Mouse (Mus musculus): ENCODE data around the gene 9130230L23Rik. TPM values are rescaled to one million over a fixed set of nuclear protein-coding genes. Genes with fewer than 3 reads are reported as not detected.

9130230L23Rik gene
- total RNA-seq, 2 experiments from 2014 or later = not detected

DNA sequence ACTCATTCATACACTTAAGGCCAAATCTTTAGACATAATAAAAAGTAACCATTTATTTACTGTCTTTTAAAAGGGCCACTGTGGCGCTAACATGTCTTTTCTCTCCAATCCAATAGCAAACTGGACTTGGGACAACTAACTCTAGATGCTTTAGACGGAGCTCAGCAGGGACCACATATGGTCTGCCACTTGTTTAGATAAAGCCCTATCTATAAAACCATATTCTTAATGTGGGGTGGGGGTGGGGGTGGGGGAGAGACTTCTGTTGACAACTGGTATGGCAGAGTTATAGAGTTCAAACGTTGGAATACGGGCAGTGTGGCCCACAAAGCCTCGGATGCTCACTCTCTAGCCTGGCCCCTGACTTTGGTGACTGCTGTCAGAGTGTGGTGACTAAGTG, 27.6 kb upstream of the 9130230L23Rik start:
- H3K27ac ChIP-seq = no peak overlapping the region
- no peak overlapping the region for H3K4me3 ChIP-seq
- no peak for DNase-seq (ENCODE audit: low spot score in 2 of 2)
- TF ChIP-seq CTCF (conservative IDR thresholded peaks at IDR 0.05) = no peak

DNA sequence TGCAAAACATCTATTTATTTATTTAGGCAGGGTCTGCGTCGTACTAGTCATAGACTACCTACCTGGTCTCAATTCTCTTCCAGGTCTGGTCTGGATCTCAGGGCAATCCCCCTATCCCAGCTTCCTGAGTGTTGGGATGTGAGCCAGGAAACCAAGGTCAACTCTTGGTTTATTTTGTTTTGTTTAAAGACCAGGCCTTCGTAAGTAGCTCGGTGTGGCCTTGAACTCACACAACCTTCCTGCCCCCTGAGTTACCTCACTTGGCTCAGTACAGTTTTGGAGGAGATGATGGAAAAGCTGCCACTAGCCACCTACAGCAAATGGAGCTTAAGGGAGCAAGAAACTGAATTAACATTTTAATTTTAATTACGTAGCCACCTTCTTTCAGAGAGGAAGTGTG, 24.1 kb upstream of the 9130230L23Rik start:
- TF ChIP-seq CTCF (conservative IDR thresholded peaks at IDR 0.05) = no peak

GRCm38 (mm10) chr5:66027206-66027605, 23.1 kb upstream of the 9130230L23Rik start:
- DNase-seq (ENCODE audit: low spot score in 2 of 2) = no peak
- TF ChIP-seq CTCF (conservative IDR thresholded peaks at IDR 0.05) = no peak
- Histone ChIP-seq H3K27ac (no peak overlapping the region), H3K4me3 (no peak overlapping the region)

More for the DNA sequence above, 24.1 kb upstream of the 9130230L23Rik start:
- no peak overlapping the region for H3K4me3 ChIP-seq
- no peak for DNase-seq (ENCODE audit: low spot score in 2 of 2)
- H3K27ac ChIP-seq = no peak overlapping the region

DNA sequence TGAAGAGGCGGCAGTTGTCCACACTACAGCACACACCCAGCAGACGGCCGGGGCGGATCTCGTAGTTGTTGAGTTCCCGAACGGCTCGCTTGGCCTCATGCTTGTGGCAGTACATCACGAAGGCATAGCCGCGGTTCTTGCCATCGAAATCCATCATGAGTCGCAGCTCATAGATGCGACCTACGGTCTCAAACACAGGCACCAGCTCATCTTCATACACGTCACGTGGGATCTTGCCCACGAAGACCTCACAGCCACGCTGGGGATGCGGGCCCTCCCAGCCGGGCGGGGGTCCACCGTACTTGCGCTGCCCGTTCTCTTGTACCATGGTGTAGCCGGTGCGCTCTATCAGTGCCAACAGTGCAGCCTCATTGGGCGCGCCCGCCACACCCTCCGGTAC, 22.7 kb upstream of the 9130230L23Rik start:
- Histone ChIP-seq H3K27ac (no peak overlapping the region), H3K4me3 (no peak overlapping the region)
- TF ChIP-seq CTCF (conservative IDR thresholded peaks at IDR 0.05) = no peak
- no peak for DNase-seq (ENCODE audit: low spot score in 2 of 2)

DNA sequence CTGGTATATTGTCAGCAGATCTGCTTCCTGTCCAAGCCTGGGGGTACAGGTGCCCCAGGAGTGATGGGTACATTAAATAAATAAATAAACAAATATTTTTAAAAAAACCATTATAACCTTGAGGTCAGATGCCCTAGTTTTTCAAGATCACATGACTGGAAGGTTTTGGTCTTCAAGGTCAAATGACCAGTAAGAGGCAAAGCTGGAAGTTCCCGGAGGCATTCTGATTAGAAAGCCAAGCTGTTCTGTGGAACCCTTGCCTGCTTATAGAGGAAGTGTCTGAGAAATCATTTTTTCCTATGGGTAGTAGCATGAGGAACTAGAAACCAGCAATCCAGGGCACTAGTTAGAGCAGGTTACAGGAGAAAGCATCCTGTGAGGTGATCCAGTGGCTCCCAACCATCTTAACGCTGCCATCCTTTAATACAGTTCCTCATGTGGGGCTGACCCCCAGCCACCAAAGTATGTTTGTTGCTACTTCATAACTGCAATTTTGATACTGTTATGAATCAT, 11.4 kb upstream of the 9130230L23Rik start:
- DNase-seq (ENCODE audit: low spot score in 2 of 2) = no peak
- Histone ChIP-seq H3K4me3 (no peak overlapping the region), H3K27ac (no peak overlapping the region)
- TF ChIP-seq CTCF (conservative IDR thresholded peaks at IDR 0.05) = no peak

DNA sequence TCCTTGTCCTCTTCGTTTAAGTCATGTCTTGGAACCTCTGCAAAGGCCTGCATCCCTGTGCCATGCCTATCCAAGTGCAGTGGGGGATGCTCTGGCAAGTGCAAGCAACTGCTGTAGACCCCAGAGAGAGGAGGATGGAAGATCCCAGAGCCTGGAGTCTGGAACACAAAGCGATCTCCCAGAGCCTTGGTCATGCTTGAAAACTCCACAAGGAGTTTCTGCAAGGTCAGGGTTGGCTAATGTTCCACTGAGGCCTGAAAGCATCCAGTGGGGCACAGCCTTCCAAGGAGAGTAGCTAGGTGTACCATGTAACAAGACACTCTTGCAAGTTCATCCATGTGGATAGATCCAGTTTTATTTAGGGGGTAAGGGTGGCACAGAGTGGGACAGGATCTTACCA, 10.4 kb upstream of the 9130230L23Rik start:
- no peak overlapping the region for H3K27ac ChIP-seq
- no peak for TF ChIP-seq CTCF (conservative IDR thresholded peaks at IDR 0.05)
- DNase-seq (ENCODE audit: low spot score in 2 of 2) = no peak
- no peak overlapping the region for H3K4me3 ChIP-seq

- H3K4me3 ChIP-seq = no peak overlapping the region
- no peak for TF ChIP-seq CTCF (conservative IDR thresholded peaks at IDR 0.05)
- no peak overlapping the region for H3K27ac ChIP-seq
- no peak for DNase-seq (ENCODE audit: low spot score in 2 of 2)
Observed at GRCm38 (mm10) chr5:66013999-66014398, 9.9 kb upstream of the 9130230L23Rik start.

DNA sequence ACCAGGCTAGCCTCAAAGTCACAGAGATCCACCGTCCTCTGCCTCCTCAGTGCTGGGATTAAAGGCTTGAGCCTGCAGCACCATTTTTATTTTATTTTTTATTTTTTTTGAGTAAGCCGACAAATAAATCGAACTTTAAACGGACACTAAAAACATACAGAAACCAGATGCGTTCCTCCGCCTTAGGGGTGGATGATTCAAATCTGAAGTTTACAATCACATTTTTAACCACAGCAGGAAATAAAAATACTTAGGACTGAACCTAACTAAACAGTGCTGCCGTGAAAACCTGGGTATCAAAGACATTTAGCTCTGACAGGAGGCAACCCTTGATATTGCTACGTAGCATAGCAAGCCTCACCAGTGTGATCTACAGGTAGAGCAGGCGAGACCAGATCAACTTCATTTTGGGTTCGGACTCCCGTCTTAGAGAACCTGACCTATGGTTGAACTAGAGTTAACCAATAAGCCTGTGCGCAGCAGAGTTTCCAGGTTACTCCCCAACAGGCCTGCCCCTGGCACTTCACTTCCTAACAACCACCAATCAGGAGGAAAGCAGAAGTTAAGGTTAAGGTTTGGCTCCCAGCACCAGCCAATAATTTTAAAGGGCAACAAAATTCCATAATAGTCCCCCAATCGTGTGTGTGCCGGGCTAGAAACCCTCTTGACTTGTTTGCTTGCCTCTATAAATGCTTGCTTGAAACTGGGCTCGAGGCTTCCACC, 4.3 kb upstream of the 9130230L23Rik start:
- H3K4me3 ChIP-seq = no peak overlapping the region
- H3K27ac ChIP-seq = no peak overlapping the region
- no peak for TF ChIP-seq CTCF (conservative IDR thresholded peaks at IDR 0.05)
- no peak for DNase-seq (ENCODE audit: low spot score in 2 of 2)

DNA sequence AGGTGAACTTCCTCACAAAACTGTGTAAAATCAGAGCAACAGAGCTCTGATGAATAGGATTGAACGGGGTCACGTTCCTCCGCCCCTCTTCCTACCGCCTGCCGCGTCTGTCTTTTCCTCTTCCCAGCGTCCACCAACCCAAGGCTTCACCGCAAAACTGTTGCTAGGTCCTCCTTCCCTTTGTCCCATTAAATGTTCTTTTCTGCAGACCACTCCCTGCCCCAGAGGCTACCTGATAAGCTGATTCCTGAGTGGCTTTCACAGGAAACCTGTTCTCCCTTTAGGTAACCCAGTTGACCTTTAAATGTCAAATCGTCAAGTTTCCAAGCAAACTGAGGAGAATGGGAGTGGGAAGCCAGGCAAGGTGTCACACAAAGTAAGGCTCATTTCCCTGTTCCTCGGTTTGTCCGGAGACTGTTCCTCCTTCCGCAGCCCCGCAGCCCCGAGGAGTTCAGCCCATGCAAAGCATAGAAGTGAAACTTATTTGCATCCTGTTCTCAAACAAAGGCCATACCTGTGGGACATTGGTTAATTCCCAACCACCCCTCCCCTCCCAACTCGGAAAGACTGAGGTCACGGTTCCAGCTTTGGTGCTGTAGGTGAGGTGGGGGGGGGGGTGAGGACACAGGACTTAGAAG, 1.1 kb upstream of the 9130230L23Rik start:
- TF ChIP-seq CTCF (conservative IDR thresholded peaks at IDR 0.05) = no peak
- Histone ChIP-seq H3K4me3 (no peak overlapping the region), H3K27ac (no peak overlapping the region)
- no peak for DNase-seq (ENCODE audit: low spot score in 2 of 2)

GRCm38 (mm10) chr5:66001232-66001631, 2.9 kb downstream of the 9130230L23Rik start:
- Histone ChIP-seq H3K27ac (no peak overlapping the region), H3K4me3 (no peak overlapping the region)
- no peak for TF ChIP-seq CTCF (conservative IDR thresholded peaks at IDR 0.05)
- no peak for DNase-seq (ENCODE audit: low spot score in 2 of 2)

- no peak overlapping the region for H3K4me3 ChIP-seq
- no peak for TF ChIP-seq CTCF (conservative IDR thresholded peaks at IDR 0.05)
- no peak for DNase-seq (ENCODE audit: low spot score in 2 of 2)
- no peak overlapping the region for H3K27ac ChIP-seq
Observed at GRCm38 (mm10) chr5:66000567-66001125, 3.4 kb downstream of the 9130230L23Rik start.

DNA sequence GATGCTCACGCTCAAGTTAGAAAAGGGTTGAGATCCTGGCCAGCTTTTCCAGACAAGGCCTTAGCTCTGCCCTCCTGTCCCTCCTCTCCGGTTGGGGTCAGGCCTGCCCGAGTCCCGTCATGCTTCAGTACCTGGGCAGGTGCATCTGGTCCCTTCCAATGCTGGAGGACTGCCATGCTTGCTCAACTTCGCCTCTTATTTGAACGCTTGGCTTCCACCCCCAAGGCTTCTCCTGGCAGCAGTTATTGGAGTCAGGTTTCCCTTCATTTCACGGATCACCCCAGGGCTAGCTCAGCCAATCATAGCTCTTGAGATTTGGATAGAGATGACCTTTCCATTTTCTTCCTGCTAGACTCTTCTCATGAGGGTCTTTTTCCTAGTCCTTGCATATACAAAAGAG, 4.0 kb downstream of the 9130230L23Rik start:
- DNase-seq (ENCODE audit: low spot score in 2 of 2) = no peak
- Histone ChIP-seq H3K4me3 (no peak overlapping the region), H3K27ac (no peak overlapping the region)
- TF ChIP-seq CTCF (conservative IDR thresholded peaks at IDR 0.05) = no peak

GRCm38 (mm10) chr5:65999106-65999505, 5.0 kb downstream of the 9130230L23Rik start:
- H3K27ac ChIP-seq = no peak overlapping the region
- no peak for DNase-seq (ENCODE audit: low spot score in 2 of 2)
- TF ChIP-seq CTCF (conservative IDR thresholded peaks at IDR 0.05) = no peak
- no peak overlapping the region for H3K4me3 ChIP-seq

All from layer of hippocampus, adult 2 months (tissue).